10 mouse cellular contexts compared by ENCODE assay signal in the genomic region with DNA sequence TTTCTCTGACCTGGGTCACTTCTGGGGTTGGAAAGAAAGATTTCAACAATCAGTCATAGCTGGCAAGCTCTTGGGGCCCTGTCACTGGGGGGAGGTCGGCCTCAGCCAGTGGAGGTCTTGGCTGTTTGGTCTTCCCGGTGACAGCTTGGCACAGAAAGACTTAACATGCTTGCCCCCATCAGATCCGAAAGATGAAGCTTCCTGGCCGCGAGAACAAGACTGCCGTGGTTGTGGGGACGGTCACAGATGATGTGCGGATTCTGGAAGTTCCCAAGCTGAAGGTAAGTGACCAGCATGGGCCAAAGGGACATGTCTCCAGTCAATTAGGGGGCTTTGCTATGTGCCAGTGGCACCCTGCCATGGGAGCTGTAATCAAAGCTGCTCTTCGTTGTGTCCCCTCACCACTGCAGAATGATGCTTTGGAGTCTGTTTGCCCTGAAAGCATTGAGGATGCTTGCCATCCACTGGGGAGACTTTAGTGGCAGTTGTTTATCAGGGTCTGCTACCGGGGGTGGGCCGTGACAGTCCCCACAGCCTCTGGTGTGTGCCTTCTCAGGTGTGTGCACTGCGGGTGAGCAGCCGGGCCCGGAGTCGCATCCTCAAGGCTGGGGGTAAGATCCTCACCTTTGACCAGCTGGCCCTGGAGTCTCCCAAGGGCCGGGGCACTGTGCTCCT. TPM values are rescaled to one million over a fixed set of nuclear protein-coding genes. Genes with fewer than 3 reads are reported as not detected.
A peak's percentile ranks its signal among the peaks of the same experiment; 100 is the strongest.
DNase-seq lines count a peak whose midpoint lies in the region; ATAC-seq lines count a peak whose summit lies in the region.
"Had no signal": no experiment of that assay in that cellular context is flagged by ENCODE, and none has a peak within 500 bp of the region (broad histone marks: within the 10 kb centered on the region; RNA-seq: fewer than 3 reads in every experiment).

No protein-coding gene starts in this region.

- no peaks in the 10 kb centered on the region for H3K9me3 ChIP-seq in limb, embryonic 13.5 days

- H3K27ac ChIP-seq in limb, embryonic 13.5 days, result no peak overlapping the region

- DNase-seq in heart, adult 11 months, result peak; percentile 94
- no peak for DNase-seq in heart, adult 9 months (ENCODE audit: low spot score in 2 of 2)
- DNase-seq in thymus, postnatal 4 days, result peak; percentile 7
- no peak for DNase-seq in thymus, postnatal 25 days
- no peak for DNase-seq in spleen, postnatal 10 days (ENCODE audit: low spot score in 2 of 2)
- DNase-seq in adrenal gland, postnatal 25 days, result no peak
- no peak for DNase-seq in retina, embryonic 14.5 days (ENCODE audit: low spot score)

- H3K4me1 ChIP-seq in limb, embryonic 13.5 days, result peaks cover 43% of the 10 kb centered on the region

- peak overlapping the region; percentile 94; the same call in 1 of the 2 replicates for H3K4me3 ChIP-seq in limb, embryonic 13.5 days

- ATAC-seq in limb, embryonic 13.5 days (ENCODE audit: low FRiP score, low read depth), result no peak

- peak overlapping the region; percentile 87 for H3K4me2 ChIP-seq in limb, embryonic 13.5 days (replicated peaks)

- no peaks in the 10 kb centered on the region for H3K27me3 ChIP-seq in limb, embryonic 13.5 days

- H3K9ac ChIP-seq in limb, embryonic 13.5 days, result peak overlapping the region; percentile 99; the same call in 1 of the 2 replicates

- peaks cover 59% of the 10 kb centered on the region for H3K36me3 ChIP-seq in limb, embryonic 13.5 days

- 88% methylated on average over 16 of the region's 16 CpGs for WGBS in limb, embryonic 13.5 days

RNA-seq across cellular contexts. Expression of gene Fam83e, which starts 1.1 kb away (rescaled TPM):
- polyA plus RNA-seq in limb, embryonic 13.5 days (2015; fragmentation: Nextera tagmentation; extraction: Ambion mirVana), result 0.61 and 1.0 TPM in 2 replicates
- 0.30 and 0.76 TPM in 2 replicates for total RNA-seq in adrenal gland, postnatal 25 days (2021)

RNA-seq across cellular contexts. Expression of gene Sphk2, which starts 2.1 kb away (rescaled TPM):
- polyA plus RNA-seq in limb, embryonic 13.5 days (2015; fragmentation: Nextera tagmentation; extraction: Ambion mirVana), result 33.4 and 36.0 TPM in 2 replicates
- total RNA-seq in adrenal gland, postnatal 25 days (2021), result 38.2 and 42.0 TPM in 2 replicates

RNA-seq across cellular contexts. Expression of gene Rpl18, which starts 4.6 kb away (rescaled TPM):
- polyA plus RNA-seq in limb, embryonic 13.5 days (2015; fragmentation: Nextera tagmentation; extraction: Ambion mirVana), result 1,016 and 1,039 TPM in 2 replicates
- total RNA-seq in adrenal gland, postnatal 25 days (2021), result 964 and 1,249 TPM in 2 replicates

RNA-seq across cellular contexts. Expression of gene Spaca4, which starts 5.7 kb away (rescaled TPM):
- polyA plus RNA-seq in limb, embryonic 13.5 days (2015; fragmentation: Nextera tagmentation; extraction: Ambion mirVana), result not detected in 2 replicates
- not detected in 2 replicates for total RNA-seq in adrenal gland, postnatal 25 days (2021)
- total RNA-seq: left cerebral cortex, postnatal 14 days had no signal
- polyA plus RNA-seq: heart, embryonic 14.5 days had no signal

RNA-seq across cellular contexts. Expression of gene Dbp, which starts 15.0 kb away (rescaled TPM):
- 4.5 and 6.2 TPM in 2 replicates for polyA plus RNA-seq in limb, embryonic 13.5 days (2015; fragmentation: Nextera tagmentation; extraction: Ambion mirVana)
- total RNA-seq in adrenal gland, postnatal 25 days (2021), result 282 and 444 TPM in 2 replicates

Comparison
In these comparisons a context has a peak if more than half of its experiments do, and no peak if none do; other contexts are left out.
1. DNase-seq: peak in heart, adult 11 months (single experiment) and thymus, postnatal 4 days (single experiment); none in heart, adult 9 months (0 of 2), thymus, postnatal 25 days (single experiment), spleen, postnatal 10 days (0 of 2), adrenal gland, postnatal 25 days (single experiment) and retina, embryonic 14.5 days (single experiment).